Mouse (Mus musculus): ENCODE measurements around the gene Dnm1l. TPM values are rescaled to one million over a fixed set of nuclear protein-coding genes. Genes with fewer than 3 reads are reported as not detected.

The Dnm1l gene
- polyA plus RNA-seq (2015; fragmentation: Illumina TruSeq; extraction: RNeasy Lipid Tissue Mini Kit (QIAGEN cat#74804); ENCODE audit: insufficient read depth, low read depth, low replicate concordance): 13.0 TPM

GRCm38 (mm10) chr16:16358481-16359100, at the start of gene Dnm1l:
TSS of gene Dnm1l (minus strand) at chr16:16358959.

GRCm38 (mm10) chr16:16302369-16303137, 56.2 kb downstream of the Dnm1l start, which contains the start of gene Yars2:
TSS of gene Yars2 (plus strand) at chr16:16302965.

Other genes starting within 250 kb of the Dnm1l start
- gene Pkp2, start 145.6 kb downstream of the Dnm1l start, polyA plus RNA-seq (2015; fragmentation: Illumina TruSeq; extraction: RNeasy Lipid Tissue Mini Kit (QIAGEN cat#74804); ENCODE audit: insufficient read depth, low read depth, low replicate concordance): 2.4 TPM
- gene Yars2, start 56.0 kb downstream of the Dnm1l start, polyA plus RNA-seq (2015; fragmentation: Illumina TruSeq; extraction: RNeasy Lipid Tissue Mini Kit (QIAGEN cat#74804); ENCODE audit: insufficient read depth, low read depth, low replicate concordance): 3.2 TPM
- gene Fgd4, start 241.6 kb upstream of the Dnm1l start, polyA plus RNA-seq (2015; fragmentation: Illumina TruSeq; extraction: RNeasy Lipid Tissue Mini Kit (QIAGEN cat#74804); ENCODE audit: insufficient read depth, low read depth, low replicate concordance): 1.5 TPM